Mouse (Mus musculus): ENCODE measurements around the gene Galk1.

DNA sequence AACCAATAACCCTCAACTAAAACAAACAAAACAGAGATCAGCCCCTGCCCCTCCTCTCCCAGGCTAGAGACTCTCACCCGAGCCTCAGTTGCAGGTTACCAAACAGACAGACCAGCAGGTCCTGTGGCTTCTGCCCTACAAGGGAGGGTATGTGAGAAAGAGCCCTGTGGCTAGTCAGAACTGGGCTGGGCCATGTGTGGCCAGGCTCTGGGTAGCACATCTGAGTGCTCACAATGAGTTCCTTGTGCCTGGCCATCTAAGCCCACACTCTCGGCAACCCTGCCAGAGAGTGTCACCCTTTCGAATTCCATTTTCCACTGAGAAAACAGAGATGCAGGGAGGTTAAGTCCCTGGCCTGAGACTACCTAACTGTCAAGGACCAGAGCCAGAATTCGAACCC is 20.4 kb downstream of the Galk1 start:
- no peak for TF ChIP-seq POLR2A (IDR thresholded peaks at IDR 0.05; ENCODE audit: low read depth, low read length)
- no peak for TF ChIP-seq CTCF (conservative IDR thresholded peaks at IDR 0.05; ENCODE audit: insufficient read depth, insufficient read length, low read depth, low read length)

Data from kidney, adult 2 months (tissue).